Mouse (Mus musculus) urinary bladder, postnatal 10 days (tissue): Measurements from ENCODE around the gene Itpr2.

Source experiments
- DNase-seq: peaks from one replicate; pipeline ENCODE4 v3.0.0; 2022; ENCODE audit warnings: low spot score

Gene Itpr2

GRCm38 (mm10) chr6:146108695-146109094, 393.3 kb downstream of the Itpr2 start:
- no peak for DNase-seq

GRCm38 (mm10) chr6:146107117-146107832, 394.7 kb downstream of the Itpr2 start:
- DNase-seq, result no peak

- DNase-seq, result no peak
Observed at GRCm38 (mm10) chr6:146083056-146083961, 418.7 kb downstream of the Itpr2 start.

DNA sequence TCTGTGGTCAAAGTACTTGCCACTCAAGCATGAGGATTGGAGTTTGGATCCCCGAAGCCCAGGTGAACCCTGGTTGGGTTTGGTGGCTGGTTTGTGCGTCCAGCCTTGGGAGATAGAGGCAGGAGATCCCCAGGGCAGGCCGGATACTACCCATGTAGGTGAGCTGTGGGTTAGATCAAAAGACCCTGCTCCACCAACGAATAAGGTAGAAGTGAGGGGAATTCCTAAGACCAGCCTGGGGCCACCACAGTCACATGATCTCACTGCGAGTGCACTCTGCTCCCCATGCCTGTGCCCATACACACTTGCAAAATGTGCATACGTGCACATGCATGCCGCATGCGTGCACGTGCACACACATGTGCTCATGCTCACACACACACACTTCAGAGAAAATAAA, 419.5 kb downstream of the Itpr2 start:
- no peak for DNase-seq

- no peak for DNase-seq
Observed at GRCm38 (mm10) chr6:146081578-146081977, 420.4 kb downstream of the Itpr2 start.

GRCm38 (mm10) chr6:146080546-146081512, 421.2 kb downstream of the Itpr2 start:
- DNase-seq, result no peak

- no peak for DNase-seq
Observed at GRCm38 (mm10) chr6:146079734-146080443, 422.1 kb downstream of the Itpr2 start.

- peak; percentile 41 for DNase-seq
Observed at GRCm38 (mm10) chr6:146079261-146079660, 422.8 kb downstream of the Itpr2 start.

- no peak for DNase-seq
Observed at GRCm38 (mm10) chr6:146078136-146078535, 423.9 kb downstream of the Itpr2 start.

GRCm38 (mm10) chr6:146077124-146077889, 424.7 kb downstream of the Itpr2 start:
- no peak for DNase-seq

DNA sequence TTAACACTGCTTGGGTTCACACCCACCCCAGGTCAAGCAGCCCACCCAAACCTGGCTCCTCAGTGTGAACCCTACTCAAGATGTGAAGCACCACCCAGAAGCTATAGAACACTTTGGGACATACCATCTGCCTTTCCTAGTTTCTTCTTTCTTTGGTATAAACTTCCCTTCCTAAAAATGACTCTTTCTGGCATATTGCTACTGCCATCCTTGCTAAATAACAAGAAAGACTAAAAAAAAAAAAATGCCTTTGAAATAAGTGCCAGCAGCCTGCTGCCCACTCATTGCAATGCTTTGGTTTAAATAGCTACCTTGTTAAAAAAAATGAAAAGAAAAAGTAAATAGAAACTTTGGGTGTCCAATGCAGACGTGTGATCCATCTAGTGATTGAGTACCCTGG, 429.2 kb downstream of the Itpr2 start:
- DNase-seq, result no peak

GRCm38 (mm10) chr6:146071883-146072282, 430.1 kb downstream of the Itpr2 start:
- no peak for DNase-seq
